Mouse (Mus musculus) MEL (cell line): ENCODE measurements around the gene Kcnj4.

Experiments
- CHD2 ChIP-seq: IDR thresholded peaks from 2 replicates; pipeline ENCODE4 v1.6.1; 2011; ENCODE audit warnings: low read length, improper control_type of control experiment
- CTCF ChIP-seq, 3 experiments: IDR thresholded peaks in 2 of 3; conservative IDR thresholded peaks in 1 of 3; 2 replicates each; pipeline ENCODE4 v1.5.1; 2011 to 2012; ENCODE audit warnings: low read length in 3 of 3, low read depth in 2 of 3, mild to moderate bottlenecking in 2 of 3, improper control_type of control experiment in 1 of 3, inconsistent platforms in 1 of 3, mixed read lengths in 1 of 3, moderate library complexity in 1 of 3; ENCODE audit not compliant: control insufficient read depth in 1 of 3, insufficient read depth in 1 of 3, poor library complexity in 1 of 3, severe bottlenecking in 1 of 3
- GATA1 ChIP-seq: IDR thresholded peaks from 2 replicates; pipeline ENCODE4 v1.6.1; 2011; ENCODE audit warnings: low read depth, low read length, improper control_type of control experiment
- KAT2A ChIP-seq: conservative IDR thresholded peaks from 2 replicates; pipeline ENCODE4 v1.6.1; 2012; ENCODE audit warnings: low read depth, low read length, improper control_type of control experiment, inconsistent platforms
- POLR2A ChIP-seq, 2 experiments: IDR thresholded peaks; 2 replicates each; pipeline ENCODE4 v1.6.1; 2011 to 2012; ENCODE audit warnings: low read length in 2 of 2, mild to moderate bottlenecking in 2 of 2, control low read depth in 1 of 2, improper control_type of control experiment in 1 of 2, low read depth in 1 of 2, moderate library complexity in 1 of 2; ENCODE audit not compliant: control insufficient read depth in 1 of 2, insufficient read depth in 1 of 2, poor library complexity in 1 of 2
- RAD21 ChIP-seq: IDR thresholded peaks from 2 replicates; pipeline ENCODE4 v1.6.1; 2011; ENCODE audit warnings: mild to moderate bottlenecking, low read depth, low read length, improper control_type of control experiment
- SMC3 ChIP-seq: IDR thresholded peaks from 2 replicates; pipeline ENCODE4 v1.6.1; 2011; ENCODE audit warnings: low read depth, low read length, improper control_type of control experiment
- TBP ChIP-seq: IDR thresholded peaks from 2 replicates; pipeline ENCODE4 v1.8.0; 2011; ENCODE audit warnings: low read depth, low read length, improper control_type of control experiment
- TCF12 ChIP-seq: IDR thresholded peaks from 2 replicates; pipeline ENCODE4 v1.6.1; 2014; ENCODE audit warnings: low read depth, mild to moderate bottlenecking, inconsistent platforms, low read length, improper control_type of control experiment, moderate library complexity
- USF1 ChIP-seq: IDR thresholded peaks from 2 replicates; pipeline ENCODE4 v1.6.1; 2014; ENCODE audit warnings: low read depth, mild to moderate bottlenecking, inconsistent platforms, low read length, improper control_type of control experiment, moderate library complexity
- ZC3H11A ChIP-seq: IDR thresholded peaks from 2 replicates; pipeline ENCODE4 v1.6.1; 2012; ENCODE audit warnings: low read depth, mild to moderate bottlenecking, inconsistent platforms, low read length, improper control_type of control experiment

DNA sequence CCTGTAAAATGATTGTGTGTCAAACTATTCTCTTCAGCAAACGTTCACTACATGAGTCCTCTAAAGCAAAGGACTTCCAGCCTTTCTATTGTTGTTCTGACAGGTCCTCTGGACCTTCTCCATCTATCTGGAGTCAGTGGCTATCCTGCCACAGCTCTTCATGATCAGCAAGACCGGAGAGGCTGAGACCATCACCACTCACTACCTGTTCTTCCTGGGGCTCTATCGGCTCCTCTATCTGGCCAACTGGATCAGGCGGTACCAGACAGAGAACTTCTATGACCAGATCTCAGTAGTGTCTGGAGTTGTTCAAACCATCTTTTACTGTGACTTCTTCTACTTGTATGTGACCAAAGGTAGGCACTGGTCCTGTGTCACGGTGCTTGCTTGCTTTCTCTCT is 20.5 kb upstream of the Kcnj4 start:
- no peak for TF ChIP-seq RAD21
- no peak for TF ChIP-seq TCF12
- no peak for TF ChIP-seq CTCF (IDR thresholded peaks at IDR 0.05 in 2 of 3, conservative IDR thresholded peaks at IDR 0.05 in 1 of 3; ENCODE audit: control insufficient read depth in 1 of 3, insufficient read depth in 1 of 3, low read depth in 2 of 3, low read length in 3 of 3, poor library complexity in 1 of 3, severe bottlenecking in 1 of 3)
- TF ChIP-seq POLR2A (IDR thresholded peaks at IDR 0.05; ENCODE audit: control insufficient read depth in 1 of 2, insufficient read depth in 1 of 2, low read depth in 1 of 2, low read length in 2 of 2, poor library complexity in 1 of 2) = no peak
- TF ChIP-seq CHD2 = no peak
- no peak for TF ChIP-seq GATA1
- TF ChIP-seq SMC3 = no peak
- no peak for TF ChIP-seq USF1
- no peak for TF ChIP-seq KAT2A
- no peak for TF ChIP-seq TBP
- TF ChIP-seq ZC3H11A = no peak
